Mouse (Mus musculus): ENCODE results near the gene Zfp664.
A peak's percentile ranks its signal among the peaks of the same experiment; 100 is the strongest.

Gene Zfp664

DNA sequence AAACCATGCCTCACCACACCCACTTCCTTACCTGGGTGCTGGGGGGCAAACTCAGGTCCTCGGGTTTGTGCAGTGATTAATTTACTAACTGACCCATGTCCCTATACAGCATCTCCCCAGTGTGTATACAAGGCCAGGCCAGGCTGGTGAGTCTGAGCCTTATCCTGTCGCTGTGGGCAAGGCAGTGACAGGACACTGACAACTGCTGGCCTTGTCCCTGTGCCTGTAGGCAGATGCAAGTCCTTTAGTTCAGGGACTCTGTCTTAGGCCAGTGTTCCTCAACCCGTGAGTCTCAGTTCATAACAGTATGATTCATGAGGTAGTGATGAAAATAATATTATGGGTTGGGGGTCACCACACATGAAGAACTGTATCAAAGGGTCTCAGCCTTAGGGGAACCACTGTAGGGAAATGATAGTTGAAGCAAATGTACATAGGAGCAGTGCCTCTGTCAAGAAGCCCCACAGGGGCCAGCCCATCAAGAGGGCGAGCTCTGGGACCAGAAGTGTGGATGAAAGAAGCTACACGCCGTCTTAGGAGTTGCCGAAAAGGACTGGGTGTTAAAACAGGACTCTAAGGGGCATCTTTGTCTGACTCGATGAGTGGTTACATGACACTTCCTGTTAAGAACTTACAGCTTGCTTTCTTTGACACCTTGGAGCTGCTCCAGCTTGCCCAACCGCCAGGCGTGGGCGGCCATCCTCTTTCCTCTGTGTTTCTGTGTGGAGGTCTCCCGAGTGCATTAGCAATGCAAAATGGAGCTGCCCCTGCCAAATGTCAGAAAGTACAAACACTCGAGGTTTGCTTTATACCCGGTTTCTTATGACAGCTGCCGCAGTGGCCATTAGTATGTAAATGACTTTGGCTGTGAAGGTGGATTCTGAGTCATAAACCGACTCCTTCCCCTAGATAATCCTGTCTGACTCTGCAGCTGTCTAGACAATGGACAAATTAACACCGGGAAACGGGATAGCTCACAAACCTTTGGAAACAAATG lies 60.2 kb downstream of the Zfp664 start:
- peak in 1 of 2 experiments; percentile 13 for DNase-seq (ENCODE audit: low spot score in 2 of 2)

DNA sequence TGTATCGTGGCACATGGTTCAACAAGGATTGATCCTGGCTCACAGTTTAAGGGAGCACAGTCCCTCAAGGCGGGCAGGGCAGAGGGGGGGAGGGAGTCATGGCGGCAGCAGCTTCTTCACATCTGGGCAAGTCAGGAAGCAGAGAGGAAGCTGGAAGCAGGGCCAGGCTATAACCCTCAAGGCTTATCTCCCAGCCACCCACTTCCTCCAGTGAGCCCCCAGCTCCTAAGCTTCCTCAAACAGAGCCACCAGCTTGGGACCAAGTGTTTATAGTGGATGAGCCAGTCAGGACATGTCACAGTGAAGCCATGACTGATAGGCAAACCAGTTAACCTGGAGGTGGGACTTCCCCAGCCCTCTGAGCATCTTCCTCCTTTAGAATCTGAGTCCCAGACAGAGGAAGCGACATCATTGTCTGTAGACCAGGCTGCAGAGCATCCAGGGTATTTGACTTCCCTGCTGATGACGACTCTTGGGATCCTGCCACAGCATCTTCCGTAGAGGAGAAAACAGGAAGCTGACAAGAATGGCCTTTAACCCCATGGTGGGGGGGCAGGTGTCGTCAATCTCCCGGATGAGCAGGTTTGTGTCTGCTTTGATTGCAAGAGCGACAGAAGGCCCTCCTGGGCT lies 67.0 kb downstream of the Zfp664 start:
- DNase-seq (ENCODE audit: low spot score in 2 of 2) = no peak

DNA sequence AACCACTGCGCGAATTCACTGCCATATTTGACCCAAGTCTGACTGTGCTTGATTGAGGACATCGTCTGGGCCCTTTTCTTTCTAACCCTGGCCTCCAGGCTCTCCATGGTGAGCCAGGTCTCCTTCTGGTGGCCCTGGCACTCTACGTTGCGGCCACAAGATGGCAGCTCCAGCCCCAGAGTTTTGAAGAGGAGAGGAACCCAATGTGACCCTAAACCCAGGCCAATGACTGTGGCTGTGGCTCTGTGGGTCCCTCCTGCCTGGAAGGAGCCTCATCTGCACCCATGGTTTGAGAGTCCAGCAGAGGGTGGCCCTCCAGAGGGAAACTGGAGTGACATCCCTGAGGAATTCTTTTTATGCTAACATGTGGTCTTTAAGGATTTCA lies 67.6 kb downstream of the Zfp664 start:
- DNase-seq (ENCODE audit: low spot score in 2 of 2) = peak; percentile 26 to 42

DNA sequence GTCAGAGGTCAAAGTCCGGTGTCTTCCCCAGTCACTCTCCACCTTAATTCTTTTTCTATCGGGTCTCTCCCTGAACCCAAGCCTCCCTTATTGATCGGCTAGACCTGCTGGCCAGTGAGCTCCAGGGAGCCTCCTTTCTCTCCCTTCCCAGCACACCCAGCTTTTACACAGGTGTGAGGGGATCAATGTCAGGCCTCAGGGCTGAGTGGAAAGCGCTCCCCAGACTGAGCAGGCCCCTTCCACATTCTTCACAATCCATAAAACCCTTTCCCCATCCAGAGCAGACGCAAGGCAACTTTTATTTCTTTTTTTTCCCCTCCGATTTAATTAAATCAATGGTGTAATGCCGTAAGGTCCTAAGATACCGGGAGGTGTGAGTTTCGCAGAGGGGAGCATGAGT lies 68.1 kb downstream of the Zfp664 start:
- DNase-seq (ENCODE audit: low spot score in 2 of 2) = no peak

DNA sequence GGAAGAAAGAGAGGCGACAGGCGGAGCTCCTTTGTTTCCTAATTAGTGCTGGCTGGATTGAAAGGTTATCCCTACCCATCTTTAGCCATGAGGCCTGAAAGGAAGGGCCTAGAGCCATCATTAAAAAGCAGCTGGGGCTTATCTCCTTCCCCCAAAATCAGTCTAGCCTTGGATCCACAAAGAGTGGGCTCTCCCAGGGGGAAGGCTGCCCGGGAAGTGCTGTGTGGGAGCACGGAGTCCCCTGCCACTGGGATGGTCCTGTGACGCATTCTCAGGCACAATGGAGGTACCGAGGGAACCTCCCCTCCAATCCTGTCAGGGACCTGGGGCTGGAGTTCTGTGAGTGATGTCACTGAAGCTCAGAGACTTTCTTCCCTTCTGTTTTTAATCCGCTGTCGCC lies 68.6 kb downstream of the Zfp664 start:
- no peak for DNase-seq (ENCODE audit: low spot score in 2 of 2)

DNA sequence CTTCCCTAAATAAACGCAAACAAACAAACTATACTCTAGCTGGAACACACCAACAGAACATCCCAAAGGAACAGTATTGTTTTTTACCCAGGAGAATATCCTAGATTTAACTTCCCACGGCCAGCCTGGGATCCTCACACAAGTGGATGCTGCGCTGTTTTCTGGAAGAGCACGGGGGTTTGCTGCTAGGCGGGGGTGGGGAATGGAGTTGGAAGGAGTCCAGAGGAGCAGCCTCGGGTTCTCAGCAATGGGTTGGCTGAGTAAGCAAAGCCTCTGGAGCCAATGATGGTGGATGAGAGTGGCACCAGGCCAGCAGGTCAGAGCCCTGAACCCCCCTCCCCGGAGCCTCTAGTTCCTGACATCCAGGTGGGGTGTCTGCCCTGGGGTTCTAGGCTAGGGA lies 72.1 kb downstream of the Zfp664 start:
- DNase-seq (ENCODE audit: low spot score in 2 of 2) = no peak

DNA sequence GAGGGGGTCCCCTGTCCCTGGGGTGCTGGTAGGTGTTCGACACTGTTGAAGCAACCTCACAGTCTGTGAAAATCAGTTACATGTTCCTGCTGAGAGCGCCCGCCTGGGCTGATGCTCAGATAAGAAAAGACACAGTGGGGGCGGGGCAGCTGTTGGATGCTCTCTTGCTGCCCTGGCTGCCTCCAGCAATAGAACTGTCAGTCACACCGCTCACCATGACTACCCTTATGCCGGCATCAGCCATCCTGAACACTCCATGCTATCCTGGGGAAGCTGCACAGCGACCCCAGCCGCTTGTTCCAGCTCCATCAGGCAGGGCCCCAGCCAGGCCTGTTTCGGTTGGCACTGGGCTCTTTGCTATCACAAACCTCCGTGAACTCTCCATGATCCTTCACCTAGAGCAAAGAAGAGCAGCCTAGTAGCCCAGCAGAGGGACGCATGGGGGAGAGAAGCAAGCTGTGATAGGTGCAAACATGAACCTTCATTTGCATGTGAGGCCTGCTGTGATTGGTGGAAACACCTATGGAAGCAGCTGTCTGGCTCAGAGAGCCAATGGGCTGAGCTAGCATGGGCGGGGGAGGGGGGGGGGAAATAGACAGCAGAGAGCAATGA lies 80.8 kb downstream of the Zfp664 start:
- DNase-seq (ENCODE audit: low spot score in 2 of 2) = no peak

DNA sequence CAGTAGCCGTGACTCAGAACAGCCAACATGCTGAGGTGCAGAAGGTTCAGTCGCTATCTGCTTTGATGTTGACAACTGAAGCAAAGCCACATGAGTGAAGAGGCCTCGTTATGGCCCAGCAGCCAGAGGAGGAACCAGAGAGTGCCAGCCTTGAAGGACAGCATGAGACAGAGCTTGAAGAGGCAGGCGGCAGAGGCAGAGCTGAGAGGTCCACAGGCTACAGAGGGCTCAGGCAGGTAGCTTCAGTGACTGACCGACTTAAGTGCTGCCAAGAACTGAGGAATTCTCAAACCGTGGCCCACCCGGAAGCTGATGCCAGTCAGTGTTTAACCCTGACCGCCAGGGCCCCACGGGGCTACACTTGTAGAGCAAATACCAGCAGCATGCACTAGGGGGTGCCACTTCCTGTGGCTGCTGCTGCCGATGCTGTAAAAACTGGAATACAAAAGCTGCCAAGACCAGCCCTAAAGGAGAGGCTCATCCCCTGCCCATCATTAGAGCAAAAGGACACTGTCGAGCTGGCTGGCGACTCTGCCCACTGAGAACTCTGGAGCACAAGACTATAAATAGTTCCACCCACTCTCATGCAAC lies 81.4 kb downstream of the Zfp664 start:
- DNase-seq (ENCODE audit: low spot score in 2 of 2) = peak; percentile 40 to 50

DNA sequence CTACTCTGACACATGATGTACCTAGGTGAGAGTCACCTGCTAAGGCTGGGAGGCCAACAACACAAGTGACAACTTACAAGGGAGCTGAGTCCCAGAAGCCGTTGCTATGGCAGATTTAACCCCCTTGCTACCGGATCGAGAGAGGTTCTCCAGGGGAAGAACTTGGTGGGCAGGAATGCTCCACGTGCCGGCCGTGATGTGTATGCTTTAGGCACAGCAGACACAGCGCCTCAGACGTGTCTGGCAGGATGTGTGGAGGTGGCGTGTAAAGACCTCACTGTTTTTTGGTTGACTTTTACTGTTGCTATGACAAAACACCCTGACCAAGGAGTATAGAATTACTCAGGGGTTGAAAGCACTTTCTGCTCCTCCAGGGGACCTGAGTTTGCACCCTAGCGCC lies 81.9 kb downstream of the Zfp664 start:
- DNase-seq (ENCODE audit: low spot score in 2 of 2) = no peak

DNA sequence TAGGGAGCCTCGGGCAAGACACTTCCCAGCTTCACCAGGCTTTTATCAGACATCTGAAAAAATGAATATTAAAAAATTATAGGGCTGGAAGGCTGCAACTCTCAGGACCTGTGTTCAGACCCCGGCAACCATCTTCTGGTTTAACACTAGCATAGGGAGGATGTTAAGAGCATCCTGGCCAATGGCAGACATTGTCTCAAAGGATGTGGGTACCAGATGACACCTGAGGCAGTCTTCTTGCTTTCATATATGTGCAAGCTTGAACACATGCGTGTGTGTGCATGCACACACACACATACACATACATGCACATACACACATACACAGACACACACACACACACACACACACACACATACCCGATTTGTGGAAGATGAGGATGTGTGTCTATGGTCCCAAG lies 82.6 kb downstream of the Zfp664 start:
- DNase-seq (ENCODE audit: low spot score in 2 of 2) = no peak

DNA sequence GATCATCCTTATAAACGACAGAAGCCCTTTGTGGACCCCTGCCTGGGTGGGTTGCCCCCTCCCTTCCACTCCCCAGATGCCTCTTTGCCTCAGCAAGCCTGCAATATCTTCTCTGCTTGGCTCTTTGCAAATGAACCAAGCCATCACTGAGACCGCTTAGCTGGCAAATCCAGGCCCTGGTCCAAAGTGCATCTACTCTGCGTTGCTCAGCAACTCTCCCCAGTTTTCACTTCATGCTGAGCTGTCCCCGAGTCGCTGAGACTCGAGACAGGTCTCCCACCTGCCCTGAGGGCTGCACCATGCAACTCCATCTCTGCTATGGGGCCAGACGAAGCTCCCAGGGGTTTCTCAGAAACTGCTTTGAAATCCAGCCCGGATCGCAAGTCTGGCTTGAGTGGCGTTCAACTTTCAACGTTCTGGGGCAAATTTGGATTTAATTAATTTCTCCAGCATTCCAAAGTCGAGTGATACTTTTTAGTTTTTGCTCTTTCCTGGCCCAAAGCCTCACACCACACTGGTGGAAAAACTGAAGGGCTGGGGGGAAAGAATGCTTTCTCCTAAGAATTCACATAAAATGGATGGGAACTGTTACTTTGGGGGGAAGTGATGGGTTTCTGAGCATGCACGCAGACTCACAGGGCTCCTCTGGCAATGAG lies 88.3 kb downstream of the Zfp664 start:
- no peak for DNase-seq (ENCODE audit: low spot score in 2 of 2)

DNA sequence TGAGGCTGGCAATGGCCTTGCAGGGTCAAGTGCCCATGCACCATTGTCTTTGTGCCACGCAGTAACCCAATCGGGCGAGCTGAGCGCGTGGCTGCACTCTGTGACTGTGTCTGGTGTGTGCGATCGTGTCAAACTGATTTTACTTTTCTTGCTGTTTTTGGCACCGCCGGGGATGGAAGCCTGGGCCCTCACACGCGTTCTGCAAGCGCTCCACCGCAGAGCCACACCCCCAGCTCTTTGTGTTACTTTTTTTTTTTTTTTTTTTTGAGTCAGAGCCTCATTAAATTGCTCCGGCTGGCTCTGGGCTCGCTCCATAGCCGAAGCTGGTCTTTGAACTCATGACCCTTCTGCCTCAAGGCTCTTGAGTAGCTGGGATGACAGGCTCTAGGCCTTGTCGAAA lies 88.8 kb downstream of the Zfp664 start:
- no peak for DNase-seq (ENCODE audit: low spot score in 2 of 2)

Measured in spleen, postnatal 36 days (tissue).